Mouse (Mus musculus) liver, adult 2 months (tissue): ENCODE measurements around the gene Hdhd5.

Experiments
- CTCF ChIP-seq: fragments of 200-500 bp; IDR thresholded peaks from 2 replicates; pipeline ENCODE4 v1.5.1; 2011; ENCODE audit warnings: low read depth, low read length, control low read depth
- POLR2A ChIP-seq: fragments of 200-500 bp; IDR thresholded peaks from 2 replicates; pipeline ENCODE4 v1.6.1; 2011; ENCODE audit warnings: low read length, control low read depth; ENCODE audit not compliant: insufficient read depth; ENCODE audit errors: extremely low read depth

GRCm38 (mm10) chr6:120542061-120542460, 10.9 kb upstream of the Hdhd5 start:
- TF ChIP-seq CTCF: no peak
- TF ChIP-seq POLR2A: no peak
